Mouse (Mus musculus) megakaryocyte, embryonic 14.5 days (primary cell): Measurements from ENCODE around the gene Eci3. TPM values are rescaled to one million over a fixed set of nuclear protein-coding genes. Genes with fewer than 3 reads are reported as not detected.

Experiments used
- H3K27me3 ChIP-seq: replicated peaks from 2 replicates; pipeline ENCODE3; 2012; ENCODE audit warnings: inconsistent platforms
- H3K36me3 ChIP-seq: replicated peaks from 2 replicates; pipeline ENCODE3; 2012; ENCODE audit warnings: low read length, inconsistent platforms, mixed read lengths
- H3K4me1 ChIP-seq: 2 replicates; pipeline ENCODE4 v1.6.1; 2012; ENCODE audit warnings: inconsistent platforms
- H3K4me3 ChIP-seq: replicated peaks from 2 replicates; pipeline ENCODE3; 2012; ENCODE audit warnings: moderate library complexity, mild to moderate bottlenecking, inconsistent platforms
- H3K9me3 ChIP-seq: 2 replicates; pipeline ENCODE4 v1.6.1; 2012; ENCODE audit warnings: inconsistent platforms
- FLI1 ChIP-seq: IDR thresholded peaks from 2 replicates; pipeline ENCODE4 v1.6.1; 2012; ENCODE audit warnings: low read length, inconsistent platforms, mixed read lengths
- GATA1 ChIP-seq: IDR thresholded peaks from 3 replicates; pipeline ENCODE4 v1.6.1; 2012; ENCODE audit warnings: mixed read lengths, low read length, inconsistent platforms, borderline replicate concordance
- polyA plus RNA-seq: library from polyadenylated mRNA; stranded (reverse); fragments of >175 nt; gene quantifications from 2 replicates; pipeline ENCODE4 v1.2.3, GENCODE M21; 2012; ENCODE audit warnings: low replicate concordance; ENCODE audit not compliant: insufficient read depth

The Eci3 gene
- polyA plus RNA-seq, 1 experiment = not detected

DNA sequence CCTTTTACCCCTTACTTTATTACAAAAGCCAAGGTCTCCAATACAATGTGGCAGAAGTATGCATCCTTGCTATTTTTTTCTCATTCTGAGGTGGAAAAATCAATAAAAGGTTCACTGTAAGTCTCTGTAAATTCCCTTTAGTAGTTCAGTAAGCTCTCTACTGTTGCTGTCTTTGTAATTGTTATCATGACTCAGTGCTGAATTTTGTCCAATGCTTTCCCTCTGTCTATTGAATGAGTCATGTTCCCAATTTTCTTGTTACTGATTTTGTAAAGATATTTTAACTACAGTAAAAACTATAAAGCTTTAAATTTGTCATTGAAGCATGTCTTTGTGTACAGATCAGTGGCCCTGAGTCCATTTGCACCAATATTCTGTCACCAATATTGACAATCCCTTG is 21.2 kb downstream of the Eci3 start:
- peaks cover 14% of the 10 kb centered on the region for H3K9me3 ChIP-seq
- H3K27me3 ChIP-seq = no peaks in the 10 kb centered on the region
- no peak for TF ChIP-seq FLI1
- no peak for TF ChIP-seq GATA1

GRCm38 (mm10) chr13:34934931-34935644 is 28.5 kb downstream of the Eci3 start:
- TF ChIP-seq GATA1 (no peak), FLI1 (no peak)

More for the DNA sequence above, 21.2 kb downstream of the Eci3 start:
- H3K4me1 ChIP-seq = no peaks in the 10 kb centered on the region
- H3K4me3 ChIP-seq = no peak overlapping the region
- no peaks in the 10 kb centered on the region for H3K36me3 ChIP-seq

DNA sequence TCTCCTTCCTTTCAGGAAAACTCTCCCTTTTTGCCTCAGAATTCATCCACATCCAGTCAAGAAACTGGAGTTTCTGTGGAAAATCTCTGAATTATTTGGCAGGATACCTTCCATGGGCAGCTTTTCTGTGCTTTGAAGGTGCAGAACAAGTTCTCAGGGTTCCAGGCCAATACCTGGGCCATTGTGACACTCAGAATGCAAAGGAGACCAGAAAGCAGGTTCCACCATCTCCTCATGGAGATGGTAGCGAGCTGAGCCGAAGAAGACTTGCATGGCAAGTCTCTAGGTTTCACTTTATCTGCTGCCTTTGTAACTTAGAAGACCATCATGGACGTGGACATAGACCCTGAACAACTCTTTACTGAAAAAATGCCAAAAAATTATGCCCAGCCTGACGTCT is 39.4 kb downstream of the Eci3 start, which contains the start of the genes Fam217a and 4933417A18Rik:
Gene Fam217a, minus strand, starts transcription at position 101 of the 400 bp plus-strand sequence.
Gene 4933417A18Rik, plus strand, starts transcription at position 200 of the 400 bp plus-strand sequence.
- TF ChIP-seq GATA1 (no peak), FLI1 (no peak)
- H3K27me3 ChIP-seq = peaks cover 2% of the 10 kb centered on the region
- no peaks in the 10 kb centered on the region for H3K9me3 ChIP-seq
- no peaks in the 10 kb centered on the region for H3K36me3 ChIP-seq
- no peak within 1 kb of the TSS for H3K4me3 ChIP-seq
- no peaks in the 10 kb centered on the region for H3K4me1 ChIP-seq

More at GRCm38 (mm10) chr13:34934931-34935644, 28.5 kb downstream of the Eci3 start:
- Histone ChIP-seq H3K36me3 (no peaks in the 10 kb centered on the region), H3K9me3 (peaks cover 20% of the 10 kb centered on the region), H3K27me3 (peaks cover 4% of the 10 kb centered on the region), H3K4me3 (no peak overlapping the region), H3K4me1 (no peaks in the 10 kb centered on the region)

- Histone ChIP-seq H3K4me1 (peaks cover 8% of the 10 kb centered on the region), H3K36me3 (no peaks in the 10 kb centered on the region), H3K9me3 (no peaks in the 10 kb centered on the region), H3K4me3 (no peak overlapping the region), H3K27me3 (peaks cover 4% of the 10 kb centered on the region)
- TF ChIP-seq GATA1 = no peak
- TF ChIP-seq FLI1 = no peak
Observed at GRCm38 (mm10) chr13:34916520-34917167, 47.0 kb downstream of the Eci3 start.

DNA sequence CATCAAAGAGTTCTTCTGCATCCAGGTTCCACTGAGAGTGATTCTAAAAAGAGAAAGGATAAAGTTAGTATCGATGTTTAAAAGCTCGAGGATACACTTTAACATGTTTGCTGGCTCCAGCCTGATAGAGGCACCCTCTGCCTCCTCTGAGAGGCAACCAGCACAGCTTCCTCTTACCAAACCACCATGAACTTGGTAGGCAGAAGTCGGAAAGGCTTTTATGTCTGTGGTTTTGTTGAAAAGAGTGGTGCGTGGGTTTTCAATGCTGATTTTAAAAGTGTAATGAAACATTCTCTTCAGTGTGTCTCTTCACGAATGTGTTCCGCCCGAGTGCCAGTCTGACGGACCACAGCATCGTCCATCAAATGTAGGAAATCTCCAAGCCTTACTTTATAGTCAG is 49.0 kb downstream of the Eci3 start:
- no peaks in the 10 kb centered on the region for H3K36me3 ChIP-seq
- TF ChIP-seq GATA1 = no peak
- no peak for TF ChIP-seq FLI1
- peaks cover 4% of the 10 kb centered on the region for H3K27me3 ChIP-seq
- H3K4me1 ChIP-seq = peaks cover 8% of the 10 kb centered on the region
- H3K4me3 ChIP-seq = peak overlapping the region; percentile 7
- no peaks in the 10 kb centered on the region for H3K9me3 ChIP-seq

Other genes starting within 250 kb of the Eci3 start
- not detected in 2 replicates for gene Fam50b, start 229.0 kb downstream of the Eci3 start, polyA plus RNA-seq
- gene Prpf4b, start 88.5 kb downstream of the Eci3 start, polyA plus RNA-seq = 0.66 and 7.4 TPM in 2 replicates
- gene Fam217a, start 39.5 kb downstream of the Eci3 start, polyA plus RNA-seq = not detected in 2 replicates
- not detected in 2 replicates for gene 4933417A18Rik, start 39.4 kb downstream of the Eci3 start, polyA plus RNA-seq
- gene Eci2, start 63.3 kb upstream of the Eci3 start, polyA plus RNA-seq = 17.1 TPM in 1 of 2 replicates, not detected in the other